Mouse (Mus musculus) myocyte (in vitro differentiated cells): ENCODE data around the gene Kcne4. TPM values are rescaled to one million over a fixed set of nuclear protein-coding genes. Genes with fewer than 3 reads are reported as not detected.
"Not testable (repeated sequence)": the region's sequence is repeated elsewhere in the genome, so short reads cannot be mapped to it uniquely, and the experiment has no call there.

Experiments
- H3K27me3 ChIP-seq: one replicate; pipeline ENCODE4 v1.6.1; 2011; ENCODE audit not compliant: control insufficient read depth, insufficient read depth, insufficient read length
- H3K36me3 ChIP-seq: one replicate; pipeline ENCODE4 v1.6.1; 2011; ENCODE audit not compliant: control insufficient read depth, insufficient read depth
- H3K4me2 ChIP-seq: one replicate; pipeline ENCODE4 v1.6.1; 2011; ENCODE audit warnings: low read depth, control low read depth
- H3K4me3 ChIP-seq: one replicate; pipeline ENCODE4 v1.5.1; 2011; ENCODE audit warnings: mild to moderate bottlenecking, control low read depth, moderate library complexity
- H3K79me2 ChIP-seq: one replicate; pipeline ENCODE4 v1.6.1; 2011; ENCODE audit not compliant: control insufficient read depth, insufficient read depth
- H3ac ChIP-seq: one replicate; pipeline ENCODE4 v1.6.1; 2011; ENCODE audit not compliant: control insufficient read depth, insufficient read length
- CEBPB ChIP-seq: IDR thresholded peaks from 2 replicates; pipeline ENCODE4 v1.6.1; 2011; ENCODE audit warnings: mild to moderate bottlenecking, moderate library complexity; ENCODE audit not compliant: poor library complexity, insufficient read depth, severe bottlenecking
- E2F4 ChIP-seq: IDR thresholded peaks from one replicate; pipeline ENCODE4 v1.6.1; 2011; ENCODE audit warnings: mild to moderate bottlenecking, control low read depth, moderate library complexity; ENCODE audit not compliant: insufficient read depth
- MAX ChIP-seq: IDR thresholded peaks from one replicate; pipeline ENCODE4 v1.6.1; 2011; ENCODE audit warnings: low read depth, mild to moderate bottlenecking, control low read depth
- MYOD1 ChIP-seq, 3 experiments: IDR thresholded peaks; one replicate each; pipeline ENCODE4 v1.6.1; 2011; ENCODE audit warnings: control low read depth in 2 of 3, low read depth in 2 of 3, mild to moderate bottlenecking in 2 of 3, moderate library complexity in 1 of 3; ENCODE audit not compliant: insufficient read length in 2 of 3, control insufficient read depth in 1 of 3
- MYOG ChIP-seq, 3 experiments: IDR thresholded peaks; one replicate each; pipeline ENCODE4 v1.6.1; 2011; ENCODE audit warnings: control low read depth in 2 of 3, low read depth in 2 of 3, mild to moderate bottlenecking in 2 of 3; ENCODE audit not compliant: insufficient read length in 2 of 3, control insufficient read depth in 1 of 3, insufficient read depth in 1 of 3
- POLR2A ChIP-seq: IDR thresholded peaks from one replicate; pipeline ENCODE4 v1.6.1; 2011; ENCODE audit warnings: low read depth, mild to moderate bottlenecking, control low read depth, moderate library complexity; ENCODE audit not compliant: insufficient read length
- POLR2AphosphoS2 ChIP-seq: IDR thresholded peaks from one replicate; pipeline ENCODE4 v1.6.1; 2011; ENCODE audit warnings: low read depth, control low read depth; ENCODE audit not compliant: insufficient read length
- REST ChIP-seq: IDR thresholded peaks from one replicate; pipeline ENCODE4 v1.6.1; 2011; ENCODE audit warnings: mild to moderate bottlenecking, control low read depth, moderate library complexity; ENCODE audit not compliant: insufficient read depth, insufficient read length
- SRF ChIP-seq: IDR thresholded peaks from one replicate; pipeline ENCODE4 v1.6.1; 2011; ENCODE audit warnings: low read depth; ENCODE audit not compliant: control insufficient read depth, insufficient read length
- TCF12 ChIP-seq: IDR thresholded peaks from one replicate; pipeline ENCODE4 v1.6.1; 2011; ENCODE audit warnings: mild to moderate bottlenecking, control low read depth; ENCODE audit not compliant: poor library complexity, insufficient read depth, severe bottlenecking
- TCF3 ChIP-seq: IDR thresholded peaks from one replicate; pipeline ENCODE4 v1.6.1; 2011; ENCODE audit warnings: low read depth, control low read depth; ENCODE audit not compliant: insufficient read length
- USF1 ChIP-seq: IDR thresholded peaks from one replicate; pipeline ENCODE4 v1.6.1; 2011; ENCODE audit warnings: low read depth, mild to moderate bottlenecking, control low read depth, moderate library complexity
- polyA plus RNA-seq: library from polyadenylated mRNA; unstranded; fragments of >200 nt; fragmentation: generic; extraction: Trizol; gene quantifications from one replicate; pipeline ENCODE4 v1.2.1, GENCODE M21; 2012; ENCODE audit warnings: missing spikeins

Gene Kcne4
- 0.05 TPM for polyA plus RNA-seq

- Histone ChIP-seq H3K4me2 (no peak within 1 kb of the TSS), H3K27me3 (no peaks in the 10 kb centered on the region), H3K36me3 (no peaks in the 10 kb centered on the region), H3ac (no peak within 1 kb of the TSS), H3K79me2 (no peaks in the 10 kb centered on the region), H3K4me3 (no peak within 1 kb of the TSS)
- TF ChIP-seq MYOD1 (IDR thresholded peaks at IDR 0.05; ENCODE audit: control insufficient read depth in 1 of 3, insufficient read length in 2 of 3, low read depth in 2 of 3) (no peak), POLR2A (no peak), MAX (no peak), TCF12 (no peak), TCF3 (no peak), CEBPB (no peak), E2F4 (no peak), POLR2AphosphoS2 (no peak), USF1 (no peak), MYOG (IDR thresholded peaks at IDR 0.05; ENCODE audit: control insufficient read depth in 1 of 3, insufficient read depth in 1 of 3, insufficient read length in 2 of 3, low read depth in 2 of 3) (no peak), SRF (no peak), REST (no peak)
Measured at GRCm38 (mm10) chr1:78816639-78817038, at the start of gene Kcne4. TSS of gene Kcne4 (plus strand) at chr1:78816758.

DNA sequence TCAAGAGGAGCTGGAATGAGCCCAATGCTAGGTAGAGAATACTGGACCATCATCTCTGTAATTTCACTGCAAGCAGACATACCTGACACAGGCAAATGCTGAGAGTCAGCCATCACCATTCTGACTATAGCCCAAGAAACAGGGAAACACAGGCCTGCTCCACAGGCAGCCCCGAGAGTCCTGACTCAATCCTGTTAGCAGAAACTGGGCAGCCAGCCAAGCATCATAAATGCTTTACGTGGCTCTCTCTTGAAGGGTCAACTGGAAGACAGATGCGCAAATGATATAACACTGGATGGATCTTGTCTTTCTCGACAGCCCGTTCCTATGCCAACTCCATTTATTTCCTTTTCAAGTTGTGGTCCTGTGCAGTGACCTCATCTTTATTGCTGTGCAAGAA, 34.7 kb upstream of the Kcne4 start:
- TF ChIP-seq SRF: no peak
- TF ChIP-seq MYOD1 (IDR thresholded peaks at IDR 0.05; ENCODE audit: control insufficient read depth in 1 of 3, insufficient read length in 2 of 3, low read depth in 2 of 3): no peak
- TF ChIP-seq MAX: no peak
- no peak for TF ChIP-seq USF1
- no peak for TF ChIP-seq POLR2A
- no peak for TF ChIP-seq CEBPB
- TF ChIP-seq TCF3: no peak
- no peak for TF ChIP-seq POLR2AphosphoS2
- TF ChIP-seq MYOG (IDR thresholded peaks at IDR 0.05; ENCODE audit: control insufficient read depth in 1 of 3, insufficient read depth in 1 of 3, insufficient read length in 2 of 3, low read depth in 2 of 3): no peak
- no peak for TF ChIP-seq REST
- no peak for TF ChIP-seq TCF12
- TF ChIP-seq E2F4: no peak
- Histone ChIP-seq H3K79me2 (no peaks in the 10 kb centered on the region), H3K36me3 (no peaks in the 10 kb centered on the region), H3ac (no peak overlapping the region), H3K27me3 (no peaks in the 10 kb centered on the region), H3K4me2 (no peak overlapping the region), H3K4me3 (no peak overlapping the region)

GRCm38 (mm10) chr1:78784936-78785335, 31.6 kb upstream of the Kcne4 start:
- not testable (repeated sequence) for H3K79me2 ChIP-seq, H3K4me3 ChIP-seq, H3ac ChIP-seq, H3K27me3 ChIP-seq, H3K4me2 ChIP-seq, H3K36me3 ChIP-seq

- Histone ChIP-seq H3ac (no peak overlapping the region), H3K36me3 (no peaks in the 10 kb centered on the region), H3K4me2 (no peak overlapping the region), H3K27me3 (no peaks in the 10 kb centered on the region), H3K79me2 (no peaks in the 10 kb centered on the region), H3K4me3 (no peak overlapping the region)
- TF ChIP-seq USF1 (no peak), CEBPB (no peak), POLR2A (no peak), MYOG (IDR thresholded peaks at IDR 0.05; ENCODE audit: control insufficient read depth in 1 of 3, insufficient read depth in 1 of 3, insufficient read length in 2 of 3, low read depth in 2 of 3) (no peak), MAX (no peak), TCF12 (no peak), REST (no peak), POLR2AphosphoS2 (no peak), MYOD1 (IDR thresholded peaks at IDR 0.05; ENCODE audit: control insufficient read depth in 1 of 3, insufficient read length in 2 of 3, low read depth in 2 of 3) (no peak), E2F4 (no peak), SRF (no peak), TCF3 (no peak)
Measured at GRCm38 (mm10) chr1:78789744-78790143, 26.8 kb upstream of the Kcne4 start.

- TF ChIP-seq MYOD1 (IDR thresholded peaks at IDR 0.05; ENCODE audit: control insufficient read depth in 1 of 3, insufficient read length in 2 of 3, low read depth in 2 of 3) (no peak), MYOG (IDR thresholded peaks at IDR 0.05; ENCODE audit: control insufficient read depth in 1 of 3, insufficient read depth in 1 of 3, insufficient read length in 2 of 3, low read depth in 2 of 3) (no peak), CEBPB (no peak), POLR2AphosphoS2 (no peak), TCF3 (no peak), E2F4 (no peak), POLR2A (no peak), TCF12 (no peak), USF1 (no peak), SRF (no peak), MAX (no peak)
- no peaks in the 10 kb centered on the region for H3K27me3 ChIP-seq
- H3K4me2 ChIP-seq: no peak overlapping the region
- no peaks in the 10 kb centered on the region for H3K79me2 ChIP-seq
- no peak overlapping the region for H3K4me3 ChIP-seq
- H3K36me3 ChIP-seq: no peaks in the 10 kb centered on the region
- no peak overlapping the region for H3ac ChIP-seq
Measured at GRCm38 (mm10) chr1:78807428-78807827, 9.1 kb upstream of the Kcne4 start.
